ENCODE assay signal across 9 mouse cellular contexts in genomic region chr11:84429581-84429980, GRCm38 (mm10).
A peak's percentile ranks its signal among the peaks of the same experiment; 100 is the strongest.
DNase-seq lines count a peak whose midpoint lies in the region; TF ChIP-seq lines count a peak whose summit lies in the region.
"Had no signal": no experiment of that assay in that cellular context is flagged by ENCODE, and none has a peak within 500 bp of the region (broad histone marks: within the 10 kb centered on the region; RNA-seq: fewer than 3 reads in every experiment).

No protein-coding gene starts in this region.

- intact Hi-C loops in heart, postnatal 25 days (cut with DNase I) = loop anchor here (1.0 to 10.0 kb wide), 3 partner anchors 165 to 388 kb away; partner anchors contain the start of gene Mrm1

- TF ChIP-seq CTCF in E14TG2a.4 (conservative IDR thresholded peaks at IDR 0.05; ENCODE audit: low read length) = peak; percentile 92

- peak; percentile 90 for DNase-seq in heart, adult 11 months
- no peak for DNase-seq in heart, postnatal 25 days (ENCODE audit: low spot score)
- peak; percentile 34 for DNase-seq in cerebellum, adult 11-12 months
- peak; percentile 66 for DNase-seq in forelimb bud, embryonic 11.5 days (ENCODE audit: low read depth, low spot score)
- peak; percentile 57 for DNase-seq in kidney, postnatal 10 days
- peak; percentile 87 for DNase-seq in mesoderm, embryonic 11.5 days (ENCODE audit: low read depth, low spot score)
- DNase-seq in thymus, postnatal 0 days (ENCODE audit: low spot score) = peak; percentile 58

- peaks cover 70% of the 10 kb centered on the region for H3K36me3 ChIP-seq in E14TG2a.4 (ENCODE audit: insufficient read depth, low read length)
- H3K36me3 ChIP-seq: embryonic facial prominence, embryonic 12.5 days had no signal

- no peak overlapping the region for H3K4me3 ChIP-seq in E14TG2a.4 (replicated peaks; ENCODE audit: low read length)
- H3K4me3 ChIP-seq: embryonic facial prominence, embryonic 12.5 days had no signal

- H3K9me3 ChIP-seq in E14TG2a.4 (ENCODE audit: low read length) = no peaks in the 10 kb centered on the region
- H3K9me3 ChIP-seq: embryonic facial prominence, embryonic 12.5 days had no signal

- H3K4me1 ChIP-seq in E14TG2a.4 (replicated peaks; ENCODE audit: low read depth, low read length) = peaks cover 20% of the 10 kb centered on the region

- no peaks in the 10 kb centered on the region for H3K27me3 ChIP-seq in E14TG2a.4 (ENCODE audit: insufficient read depth, low read length)
- H3K27me3 ChIP-seq: embryonic facial prominence, embryonic 12.5 days had no signal
